Mouse (Mus musculus) embryonic fibroblast, embryonic 13.5 days (primary cell): Measurements from ENCODE around the gene Ctnna2.
A peak's percentile ranks its signal among the peaks of the same experiment; 100 is the strongest.

Experiments used
- CTCF ChIP-seq: IDR thresholded peaks from 2 replicates; pipeline ENCODE4 v1.5.1; 2011; ENCODE audit warnings: mild to moderate bottlenecking, control low read depth, low read length, moderate library complexity, borderline replicate concordance; ENCODE audit not compliant: insufficient read depth
- POLR2A ChIP-seq: IDR thresholded peaks from 2 replicates; pipeline ENCODE4 v1.6.1; 2011; ENCODE audit warnings: low read depth, mild to moderate bottlenecking, control low read depth, low read length, moderate library complexity

GRCm38 (mm10) chr6:77650127-77650526, 329.4 kb downstream of the Ctnna2 start:
- TF ChIP-seq CTCF (peak; percentile 53; the same call in 1 of the 2 replicates), POLR2A (no peak)
